Mouse (Mus musculus) heart, embryonic 14.5 days (tissue): ENCODE measurements around the gene Cul4a. TPM values are rescaled to one million over a fixed set of nuclear protein-coding genes. Genes with fewer than 3 reads are reported as not detected.

Source experiments
- ATAC-seq: fragments of 200-750 bp; cut with Nextera tagmentation; 2 replicates; pipeline ENCODE4 v1.8.0; 2017; ENCODE audit warnings: low read depth, moderate TSS enrichment; ENCODE audit not compliant: insufficient number of reproducible peaks, insufficient read depth, low FRiP score
- H3K27ac ChIP-seq, 2 experiments: fragments of 200-500 bp in 1 of 2; fragments of 300-500 bp in 1 of 2; sonication (generic) in 1 of 2; replicated peaks in 1 of 2; 2 replicates each; pipeline ENCODE4 v1.5.1; 2012 to 2014; ENCODE audit warnings: low read depth in 2 of 2, low read length in 2 of 2, control low read depth in 1 of 2, mild to moderate bottlenecking in 1 of 2, mixed read lengths in 1 of 2; ENCODE audit not compliant: control insufficient read depth in 1 of 2, insufficient read depth in 1 of 2
- H3K27me3 ChIP-seq: fragments of 300-500 bp; sonication (generic); 2 replicates; pipeline ENCODE4 v1.6.1; 2014; ENCODE audit warnings: mild to moderate bottlenecking, low read length, control low read depth; ENCODE audit not compliant: control insufficient read depth, insufficient read depth
- H3K36me3 ChIP-seq: fragments of 300-500 bp; sonication (generic); 2 replicates; pipeline ENCODE4 v1.6.1; 2014; ENCODE audit warnings: mild to moderate bottlenecking, control low read depth, low read length, mixed read lengths; ENCODE audit not compliant: control insufficient read depth, insufficient read depth
- H3K4me1 ChIP-seq, 2 experiments: fragments of 200-500 bp in 1 of 2; fragments of 300-500 bp in 1 of 2; sonication (generic) in 1 of 2; 2 replicates each; pipeline ENCODE4 v1.6.1; 2012 to 2014; ENCODE audit warnings: low read length in 2 of 2, control low read depth in 1 of 2, mixed read lengths in 1 of 2; ENCODE audit not compliant: control insufficient read depth in 2 of 2, insufficient read depth in 2 of 2
- H3K4me2 ChIP-seq: fragments of 300-500 bp; sonication (generic); 2 replicates; pipeline ENCODE4 v1.6.1; 2014; ENCODE audit warnings: mild to moderate bottlenecking, low read length
- H3K4me3 ChIP-seq, 2 experiments: fragments of 200-500 bp in 1 of 2; fragments of 300-500 bp in 1 of 2; sonication (generic) in 1 of 2; 2 replicates each; pipeline ENCODE4 v1.5.1; 2012 to 2014; ENCODE audit warnings: low read length in 2 of 2, mild to moderate bottlenecking in 2 of 2, control low read depth in 1 of 2, low read depth in 1 of 2, moderate library complexity in 1 of 2; ENCODE audit not compliant: control insufficient read depth in 1 of 2, insufficient read depth in 1 of 2
- H3K9ac ChIP-seq: fragments of 300-500 bp; sonication (generic); 2 replicates; pipeline ENCODE4 v1.6.1; 2014; ENCODE audit warnings: mild to moderate bottlenecking, low read length
- H3K9me3 ChIP-seq: fragments of 300-500 bp; sonication (generic); 2 replicates; pipeline ENCODE4 v1.6.1; 2016; ENCODE audit warnings: low read length, control low read depth; ENCODE audit not compliant: control insufficient read depth
- WGBS: fragments of 180-500 bp; shearing (Covaris S2); extraction: QIAGEN DNeasy Blood & Tissue Kit; methylation state at CpG from one replicate; pipeline ENCODE4 v1.1.7; 2014; 5-methylcytosine and 5-hydroxymethylcytosine counted together
- polyA plus RNA-seq: library from polyadenylated mRNA; unstranded; fragments of >200 nt; fragmentation: Nextera tagmentation; extraction: Ambion mirVana; gene quantifications from 2 replicates; pipeline ENCODE4 v1.2.1, GENCODE M21; 2014

Gene Cul4a
- polyA plus RNA-seq, 1 experiment from 2014 or later: 109 TPM

- H3K9ac ChIP-seq: no peak overlapping the region
- 87% methylated on average over 7 of the region's 7 CpGs for WGBS
These were observed 27.9 kb upstream of the Cul4a start for GRCm38 (mm10) chr8:13077542-13077941.

GRCm38 (mm10) chr8:13104691-13105086 lies 732 bp upstream of the Cul4a start:
- Histone ChIP-seq H3K4me2 (peak overlapping the region; percentile 92), H3K4me3 (peak overlapping the region; percentile 82 to 84), H3K9ac (peak overlapping the region; percentile 88), H3K4me1 (peaks cover 12 to 26% of the 10 kb centered on the region in 2 experiments), H3K36me3 (peaks cover 17% of the 10 kb centered on the region), H3K9me3 (no peaks in the 10 kb centered on the region), H3K27me3 (no peaks in the 10 kb centered on the region), H3K27ac (peak overlapping the region; percentile 94 to 95)
- ATAC-seq: peak; percentile 65
- under 1% methylated on average over 44 of the region's 45 CpGs for WGBS

More at GRCm38 (mm10) chr8:13077542-13077941, 27.9 kb upstream of the Cul4a start:
- no peak overlapping the region for H3K4me2 ChIP-seq
- H3K27ac ChIP-seq: no peak overlapping the region
- H3K4me3 ChIP-seq: no peak overlapping the region
- no peaks in the 10 kb centered on the region for H3K9me3 ChIP-seq
- peaks cover 97% of the 10 kb centered on the region for H3K36me3 ChIP-seq
- H3K27me3 ChIP-seq: no peaks in the 10 kb centered on the region
- ATAC-seq: no peak
- no peaks in the 10 kb centered on the region for H3K4me1 ChIP-seq

GRCm38 (mm10) chr8:13105908-13106551 lies 609 bp downstream of the Cul4a start:
- WGBS: under 1% methylated on average over 62 of the region's 63 CpGs
- peaks cover 12 to 26% of the 10 kb centered on the region in 2 experiments for H3K4me1 ChIP-seq
- H3K9me3 ChIP-seq: no peaks in the 10 kb centered on the region
- ATAC-seq: peak; percentile 38
- H3K4me3 ChIP-seq: peak overlapping the region; percentile 82 to 86
- peak overlapping the region; percentile 60 to 90; a peak in 3 of 4 replicates for H3K27ac ChIP-seq
- peaks cover 13% of the 10 kb centered on the region; the same call in 1 of the 2 replicates for H3K36me3 ChIP-seq
- H3K9ac ChIP-seq: peak overlapping the region; percentile 97
- H3K27me3 ChIP-seq: no peaks in the 10 kb centered on the region
- H3K4me2 ChIP-seq: peak overlapping the region; percentile 92

GRCm38 (mm10) chr8:13107990-13108638 lies 2.7 kb downstream of the Cul4a start:
- Histone ChIP-seq H3K36me3 (peaks cover 17% of the 10 kb centered on the region; the same call in 1 of the 2 replicates), H3K4me2 (peak overlapping the region; percentile 15; the same call in 1 of the 2 replicates), H3K9me3 (no peaks in the 10 kb centered on the region), H3K27me3 (no peaks in the 10 kb centered on the region), H3K4me3 (no peak overlapping the region), H3K9ac (peak overlapping the region; percentile 28; the same call in 1 of the 2 replicates), H3K27ac (peak overlapping the region in 1 of 2 experiments; percentile 16; a peak in 1 of 4 replicates), H3K4me1 (peaks cover 14 to 39% of the 10 kb centered on the region in 2 experiments)
- 57% methylated on average over 13 of the region's 13 CpGs for WGBS
- ATAC-seq: no peak

- no peak overlapping the region for H3K4me3 ChIP-seq
- no peaks in the 10 kb centered on the region for H3K9me3 ChIP-seq
- H3K9ac ChIP-seq: peak overlapping the region; percentile 28; the same call in 1 of the 2 replicates
- H3K27ac ChIP-seq: peak overlapping the region in 1 of 2 experiments; percentile 16; a peak in 2 of 4 replicates
- peaks cover 23% of the 10 kb centered on the region for H3K36me3 ChIP-seq
- peaks cover 12 to 33% of the 10 kb centered on the region in 2 experiments for H3K4me1 ChIP-seq
- H3K4me2 ChIP-seq: no peak overlapping the region
- ATAC-seq: no peak
- H3K27me3 ChIP-seq: no peaks in the 10 kb centered on the region
- 71% methylated on average over 8 of the region's 8 CpGs for WGBS
These were observed 3.5 kb downstream of the Cul4a start for GRCm38 (mm10) chr8:13108967-13109366.

- no peak for ATAC-seq
- Histone ChIP-seq H3K9ac (no peak overlapping the region), H3K27ac (no peak overlapping the region), H3K9me3 (no peaks in the 10 kb centered on the region), H3K4me1 (peaks cover 11 to 31% of the 10 kb centered on the region in 2 experiments; a peak in 3 of 4 replicates), H3K36me3 (peaks cover 24% of the 10 kb centered on the region), H3K4me2 (no peak overlapping the region), H3K4me3 (no peak overlapping the region), H3K27me3 (no peaks in the 10 kb centered on the region)
- 62% methylated on average over 1 of the region's 1 CpGs for WGBS
These were observed 4.1 kb downstream of the Cul4a start for GRCm38 (mm10) chr8:13109416-13109960.

GRCm38 (mm10) chr8:13111917-13112316 lies 6.5 kb downstream of the Cul4a start:
- WGBS: 56% methylated on average over 11 of the region's 11 CpGs
- Histone ChIP-seq H3K4me3 (no peak overlapping the region), H3K27me3 (no peaks in the 10 kb centered on the region), H3K9me3 (no peaks in the 10 kb centered on the region), H3K4me2 (no peak overlapping the region), H3K27ac (peak overlapping the region in 1 of 2 experiments; percentile 24; a peak in 1 of 4 replicates), H3K36me3 (peaks cover 37% of the 10 kb centered on the region), H3K9ac (no peak overlapping the region), H3K4me1 (peaks cover 10 to 25% of the 10 kb centered on the region in 2 experiments; a peak in 3 of 4 replicates)
- ATAC-seq: no peak
